Mouse (Mus musculus) embryonic facial prominence, embryonic 12.5 days (tissue): ENCODE measurements around the gene Gm42742. TPM values are rescaled to one million over a fixed set of nuclear protein-coding genes. Genes with fewer than 3 reads are reported as not detected.

Experiments used
- microRNA-seq: library from miRNA; unstranded; fragments of <30 nt; microRNA quantifications from one replicate; pipeline ENCODE4, GENCODE M21; 2017
- polyA plus RNA-seq: library from polyadenylated mRNA; unstranded; fragments of >200 nt; fragmentation: Nextera tagmentation; extraction: Ambion mirVana; gene quantifications from 2 replicates; pipeline ENCODE4 v1.2.1, GENCODE M21; 2016

Gene Gm42742
- polyA plus RNA-seq, 1 experiment from 2014 or later, result 77.8 TPM

Small RNA genes lying within 50 kb of the gene (microRNA-seq; reads per million reads assigned to microRNA genes)
- not detected for gene Gm44343

Other genes starting within 250 kb of the Gm42742 start
- 118 and 119 TPM in 2 replicates for gene Ypel3, start 244.1 kb downstream of the Gm42742 start, polyA plus RNA-seq
- 0.61 and 0.85 TPM in 2 replicates for gene Tbx6, start 239.6 kb downstream of the Gm42742 start, polyA plus RNA-seq
- 362 and 385 TPM in 2 replicates for gene Ppp4c, start 228.6 kb downstream of the Gm42742 start, polyA plus RNA-seq
- gene Fam57b, start 223.4 kb downstream of the Gm42742 start, polyA plus RNA-seq, result 1.2 and 2.0 TPM in 2 replicates
- gene 4930451I11Rik, start 189.5 kb downstream of the Gm42742 start, polyA plus RNA-seq, result not detected in 2 replicates
- gene Doc2a, start 173.7 kb downstream of the Gm42742 start, polyA plus RNA-seq, result 2.1 and 2.8 TPM in 2 replicates
- gene Hirip3, start 159.1 kb downstream of the Gm42742 start, polyA plus RNA-seq, result 43.7 and 45.6 TPM in 2 replicates
- 96.7 and 99.6 TPM in 2 replicates for gene Ino80e, start 158.7 kb downstream of the Gm42742 start, polyA plus RNA-seq
- gene Taok2, start 136.4 kb downstream of the Gm42742 start, polyA plus RNA-seq, result 57.7 and 61.3 TPM in 2 replicates
- gene Tmem219, start 98.2 kb downstream of the Gm42742 start, polyA plus RNA-seq, result 18.6 and 22.2 TPM in 2 replicates
- gene Kctd13, start 92.2 kb downstream of the Gm42742 start, polyA plus RNA-seq, result 20.6 and 25.0 TPM in 2 replicates
- 0.55 and 0.77 TPM in 2 replicates for gene Asphd1, start 71.5 kb downstream of the Gm42742 start, polyA plus RNA-seq
- gene Sez6l2, start 70.5 kb downstream of the Gm42742 start, polyA plus RNA-seq, result 0.97 and 1.8 TPM in 2 replicates
- 88.0 and 94.0 TPM in 2 replicates for gene Cdipt, start 45.2 kb downstream of the Gm42742 start, polyA plus RNA-seq
- gene Cdiptos, start 45.0 kb downstream of the Gm42742 start, polyA plus RNA-seq, result 0.53 and 1.6 TPM in 2 replicates
- 5.6 and 7.1 TPM in 2 replicates for gene Mvp, start 6.5 kb downstream of the Gm42742 start, polyA plus RNA-seq
- gene Pagr1b, start 4.6 kb downstream of the Gm42742 start, polyA plus RNA-seq, result 0.37 TPM in 1 of 2 replicates, not detected in the other
- gene Pagr1a, start 3.7 kb downstream of the Gm42742 start, polyA plus RNA-seq, result 51.4 and 76.7 TPM in 2 replicates
- gene Prrt2, start 114 bp upstream of the Gm42742 start, polyA plus RNA-seq, result 8.9 and 9.6 TPM in 2 replicates
- gene Maz, start 5.9 kb upstream of the Gm42742 start, polyA plus RNA-seq, result 118 and 122 TPM in 2 replicates
- 136 and 141 TPM in 2 replicates for gene Kif22, start 21.4 kb upstream of the Gm42742 start, polyA plus RNA-seq
- gene Zg16, start 66.2 kb upstream of the Gm42742 start, polyA plus RNA-seq, result not detected in 2 replicates
- 1.3 and 1.5 TPM in 2 replicates for gene AI467606, start 70.3 kb upstream of the Gm42742 start, polyA plus RNA-seq
- gene Qprt, start 101.1 kb upstream of the Gm42742 start, polyA plus RNA-seq, result 2.1 and 2.4 TPM in 2 replicates
- gene Spn, start 116.7 kb upstream of the Gm42742 start, polyA plus RNA-seq, result 0.13 TPM in 1 of 2 replicates, not detected in the other
- gene Cd2bp2, start 175.0 kb upstream of the Gm42742 start, polyA plus RNA-seq, result 73.7 and 82.5 TPM in 2 replicates
- 41.1 and 43.4 TPM in 2 replicates for gene Tbc1d10b, start 187.4 kb upstream of the Gm42742 start, polyA plus RNA-seq
- gene Mylpf, start 187.8 kb upstream of the Gm42742 start, polyA plus RNA-seq, result 65.2 and 79.2 TPM in 2 replicates
- 63.2 and 63.3 TPM in 2 replicates for gene Zfp553, start 212.0 kb upstream of the Gm42742 start, polyA plus RNA-seq
- gene Sept1, start 212.0 kb upstream of the Gm42742 start, polyA plus RNA-seq, result 34.0 and 39.7 TPM in 2 replicates
- gene Zfp771, start 223.2 kb upstream of the Gm42742 start, polyA plus RNA-seq, result 82.9 and 89.3 TPM in 2 replicates
- gene Dctpp1, start 239.6 kb upstream of the Gm42742 start, polyA plus RNA-seq, result 196 and 203 TPM in 2 replicates